Mouse (Mus musculus) midbrain, embryonic 12.5 days (tissue): ENCODE data around the gene Usp2. TPM values are rescaled to one million over a fixed set of nuclear protein-coding genes. Genes with fewer than 3 reads are reported as not detected.
A peak's percentile ranks its signal among the peaks of the same experiment; 100 is the strongest.

Experiments
- ATAC-seq: fragments of 200-750 bp; cut with Nextera tagmentation; 2 replicates; pipeline ENCODE4 v1.8.0; 2017; ENCODE audit warnings: low read depth, moderate TSS enrichment, moderate library complexity; ENCODE audit not compliant: low FRiP score
- H3K27ac ChIP-seq: fragments of 300-500 bp; sonication (generic); replicated peaks from 2 replicates; pipeline ENCODE4 v1.5.1; 2016; ENCODE audit warnings: mild to moderate bottlenecking
- H3K27me3 ChIP-seq: fragments of 300-500 bp; sonication (generic); 2 replicates; pipeline ENCODE4 v1.6.1; 2016; ENCODE audit warnings: mild to moderate bottlenecking
- H3K36me3 ChIP-seq: fragments of 300-500 bp; sonication (generic); 2 replicates; pipeline ENCODE4 v1.6.1; 2016
- H3K4me1 ChIP-seq: fragments of 300-500 bp; sonication (generic); 2 replicates; pipeline ENCODE4 v1.6.1; 2016
- H3K4me2 ChIP-seq: fragments of 300-500 bp; sonication (generic); replicated peaks from 2 replicates; pipeline ENCODE4 v1.6.1; 2016; ENCODE audit warnings: mild to moderate bottlenecking, moderate library complexity
- H3K4me3 ChIP-seq: fragments of 300-500 bp; sonication (generic); 2 replicates; pipeline ENCODE4 v1.5.1; 2016; ENCODE audit warnings: mild to moderate bottlenecking
- H3K9ac ChIP-seq: fragments of 300-500 bp; sonication (generic); replicated peaks from 2 replicates; pipeline ENCODE4 v1.6.1; 2016; ENCODE audit warnings: mild to moderate bottlenecking, moderate library complexity
- H3K9me3 ChIP-seq: fragments of 300-500 bp; sonication (generic); 2 replicates; pipeline ENCODE4 v1.6.1; 2016; ENCODE audit warnings: mild to moderate bottlenecking
- WGBS: fragments of 180-500 bp; shearing (Covaris S2); methylation state at CpG from one replicate; pipeline ENCODE4 v1.1.7; 2016; 5-methylcytosine and 5-hydroxymethylcytosine counted together
- polyA plus RNA-seq: library from polyadenylated mRNA; unstranded; fragments of >200 nt; fragmentation: Nextera tagmentation; extraction: Ambion mirVana; gene quantifications from 2 replicates; pipeline ENCODE4 v1.2.1, GENCODE M21; 2016

Usp2 gene
- polyA plus RNA-seq, 1 experiment from 2014 or later = 6.4 TPM

- Histone ChIP-seq H3K4me3 (no peak overlapping the region), H3K27ac (no peak overlapping the region), H3K4me1 (peaks cover 10% of the 10 kb centered on the region), H3K9ac (no peak overlapping the region), H3K4me2 (no peak overlapping the region), H3K9me3 (no peaks in the 10 kb centered on the region), H3K27me3 (peaks cover 15% of the 10 kb centered on the region), H3K36me3 (no peaks in the 10 kb centered on the region)
- WGBS = 53% methylated on average over 5 of the region's 5 CpGs
- no peak for ATAC-seq
These were observed 58.2 kb downstream of the Usp2 start for GRCm38 (mm10) chr9:44125026-44125425.

GRCm38 (mm10) chr9:44125546-44126428 is 59.0 kb downstream of the Usp2 start:
- H3K4me2 ChIP-seq = no peak overlapping the region
- 35% methylated on average over 18 of the region's 18 CpGs for WGBS
- ATAC-seq = no peak

GRCm38 (mm10) chr9:44126746-44127145 is 59.9 kb downstream of the Usp2 start:
- Histone ChIP-seq H3K27ac (no peak overlapping the region), H3K36me3 (no peaks in the 10 kb centered on the region), H3K4me1 (peaks cover 25% of the 10 kb centered on the region), H3K9ac (no peak overlapping the region), H3K27me3 (peaks cover 28% of the 10 kb centered on the region), H3K4me3 (no peak overlapping the region), H3K9me3 (no peaks in the 10 kb centered on the region), H3K4me2 (no peak overlapping the region)
- WGBS = 89% methylated on average over 3 of the region's 3 CpGs
- ATAC-seq = no peak

More at GRCm38 (mm10) chr9:44125546-44126428, 59.0 kb downstream of the Usp2 start:
- no peaks in the 10 kb centered on the region for H3K36me3 ChIP-seq
- H3K27ac ChIP-seq = no peak overlapping the region
- no peaks in the 10 kb centered on the region for H3K9me3 ChIP-seq
- no peak overlapping the region; the same call in 1 of the 2 replicates for H3K9ac ChIP-seq
- H3K4me3 ChIP-seq = no peak overlapping the region
- H3K27me3 ChIP-seq = peaks cover 19% of the 10 kb centered on the region
- peaks cover 18% of the 10 kb centered on the region for H3K4me1 ChIP-seq

GRCm38 (mm10) chr9:44127351-44127801 is 60.6 kb downstream of the Usp2 start:
- ATAC-seq = no peak
- 39% methylated on average over 3 of the region's 3 CpGs for WGBS
- peaks cover 35% of the 10 kb centered on the region for H3K27me3 ChIP-seq
- no peaks in the 10 kb centered on the region for H3K36me3 ChIP-seq
- no peak overlapping the region for H3K9ac ChIP-seq
- peaks cover 25% of the 10 kb centered on the region for H3K4me1 ChIP-seq
- no peak overlapping the region for H3K27ac ChIP-seq
- H3K4me3 ChIP-seq = no peak overlapping the region
- H3K9me3 ChIP-seq = no peaks in the 10 kb centered on the region
- no peak overlapping the region for H3K4me2 ChIP-seq

GRCm38 (mm10) chr9:44129633-44130032 is 62.8 kb downstream of the Usp2 start:
- H3K27ac ChIP-seq = 0 out of 2 replicates have a peak overlapping the region, but pooled peaks have one; percentile 11
- no peaks in the 10 kb centered on the region for H3K9me3 ChIP-seq
- WGBS = 6% methylated on average over 9 of the region's 9 CpGs
- peaks cover 57% of the 10 kb centered on the region for H3K27me3 ChIP-seq
- H3K4me2 ChIP-seq = peak overlapping the region; percentile 66
- no peak for ATAC-seq
- no peaks in the 10 kb centered on the region for H3K36me3 ChIP-seq
- H3K4me1 ChIP-seq = peaks cover 41% of the 10 kb centered on the region
- peak overlapping the region; percentile 62 for H3K9ac ChIP-seq
- peak overlapping the region; percentile 42 for H3K4me3 ChIP-seq

GRCm38 (mm10) chr9:44130034-44130433 is 63.2 kb downstream of the Usp2 start:
- H3K4me2 ChIP-seq = peak overlapping the region; percentile 66
- H3K9me3 ChIP-seq = no peaks in the 10 kb centered on the region
- 0 out of 2 replicates have a peak overlapping the region, but pooled peaks have one; percentile 11 for H3K27ac ChIP-seq
- peak overlapping the region; percentile 62 for H3K9ac ChIP-seq
- no peaks in the 10 kb centered on the region for H3K36me3 ChIP-seq
- H3K27me3 ChIP-seq = peaks cover 61% of the 10 kb centered on the region
- peaks cover 46% of the 10 kb centered on the region for H3K4me1 ChIP-seq
- peak; percentile 51 for ATAC-seq
- under 1% methylated on average over 27 of the region's 27 CpGs for WGBS
- H3K4me3 ChIP-seq = peak overlapping the region; percentile 42

GRCm38 (mm10) chr9:44130581-44131275 is 63.9 kb downstream of the Usp2 start:
- ATAC-seq = peak; percentile 47; the same call in 1 of the 2 replicates
- Histone ChIP-seq H3K9me3 (no peaks in the 10 kb centered on the region), H3K9ac (peak overlapping the region; percentile 62), H3K4me3 (peak overlapping the region; percentile 42; the same call in 1 of the 2 replicates), H3K4me1 (peaks cover 52% of the 10 kb centered on the region), H3K27me3 (peaks cover 68% of the 10 kb centered on the region), H3K27ac (peak overlapping the region; percentile 11; the same call in 1 of the 2 replicates), H3K36me3 (no peaks in the 10 kb centered on the region), H3K4me2 (peak overlapping the region; percentile 66)
- 9% methylated on average over 19 of the region's 19 CpGs for WGBS

GRCm38 (mm10) chr9:44131276-44131590 is 64.4 kb downstream of the Usp2 start:
- 30% methylated on average over 7 of the region's 7 CpGs for WGBS
- Histone ChIP-seq H3K36me3 (no peaks in the 10 kb centered on the region), H3K9ac (no peak overlapping the region), H3K9me3 (no peaks in the 10 kb centered on the region), H3K4me2 (peak overlapping the region; percentile 66; the same call in 1 of the 2 replicates), H3K27ac (no peak overlapping the region), H3K4me3 (no peak overlapping the region), H3K4me1 (peaks cover 57% of the 10 kb centered on the region), H3K27me3 (peaks cover 73% of the 10 kb centered on the region)
- no peak for ATAC-seq

- ATAC-seq = no peak
- H3K4me1 ChIP-seq = peaks cover 58% of the 10 kb centered on the region
These were observed 65.4 kb downstream of the Usp2 start for GRCm38 (mm10) chr9:44132200-44132599.

GRCm38 (mm10) chr9:44133287-44133686 is 66.5 kb downstream of the Usp2 start:
- ATAC-seq = no peak
- Histone ChIP-seq H3K4me2 (peak overlapping the region; percentile 67), H3K27me3 (peaks cover 81% of the 10 kb centered on the region), H3K27ac (no peak overlapping the region), H3K9me3 (no peaks in the 10 kb centered on the region), H3K9ac (0 out of 2 replicates have a peak overlapping the region, but pooled peaks have one; percentile 6), H3K4me1 (peaks cover 58% of the 10 kb centered on the region), H3K4me3 (peak overlapping the region; percentile 48; the same call in 1 of the 2 replicates), H3K36me3 (no peaks in the 10 kb centered on the region)
- 30% methylated on average over 2 of the region's 2 CpGs for WGBS

More at GRCm38 (mm10) chr9:44132200-44132599, 65.4 kb downstream of the Usp2 start:
- Histone ChIP-seq H3K27me3 (peaks cover 81% of the 10 kb centered on the region), H3K9ac (no peak overlapping the region), H3K9me3 (no peaks in the 10 kb centered on the region), H3K27ac (no peak overlapping the region), H3K4me2 (no peak overlapping the region), H3K4me3 (no peak overlapping the region), H3K36me3 (no peaks in the 10 kb centered on the region)
- 58% methylated on average over 5 of the region's 5 CpGs for WGBS

GRCm38 (mm10) chr9:44134101-44134850 is 67.5 kb downstream of the Usp2 start, which contains the start of gene Mcam:
TSS of gene Mcam (plus strand) at chr9:44134469.
- Histone ChIP-seq H3K9me3 (no peaks in the 10 kb centered on the region), H3K4me2 (peak within 1 kb of the TSS; percentile 67), H3K27ac (no peak within 1 kb of the TSS), H3K27me3 (peaks cover 73% of the 10 kb centered on the region), H3K9ac (peak within 1 kb of the TSS; percentile 57), H3K4me3 (peak within 1 kb of the TSS; percentile 48), H3K36me3 (no peaks in the 10 kb centered on the region), H3K4me1 (peaks cover 58% of the 10 kb centered on the region)
- WGBS = 1% methylated on average over 40 of the region's 55 CpGs
- ATAC-seq = 0 out of 2 replicates have a peak, but pooled peaks have one; percentile 12
